Mouse (Mus musculus): ENCODE measurements around the gene Fgf4.
"Not testable (repeated sequence)": the region's sequence is repeated elsewhere in the genome, so short reads cannot be mapped to it uniquely, and the experiment has no call there.

Fgf4 gene

GRCm38 (mm10) chr7:144867602-144868001 lies 20.4 kb downstream of the Fgf4 start:
- no peak for DNase-seq

- no peak for DNase-seq
Observed at GRCm38 (mm10) chr7:144872420-144872819, 25.3 kb downstream of the Fgf4 start.

- DNase-seq = no peak
Observed at GRCm38 (mm10) chr7:144873160-144873559, 26.0 kb downstream of the Fgf4 start.

GRCm38 (mm10) chr7:144874226-144874625 lies 27.1 kb downstream of the Fgf4 start:
- DNase-seq = no peak

- DNase-seq = no peak
Observed at GRCm38 (mm10) chr7:144878401-144878800, 31.2 kb downstream of the Fgf4 start.

GRCm38 (mm10) chr7:144883106-144883505 lies 35.9 kb downstream of the Fgf4 start:
- no peak for DNase-seq

GRCm38 (mm10) chr7:144887672-144888071 lies 40.5 kb downstream of the Fgf4 start:
- DNase-seq = no peak

- no peak for DNase-seq
Observed at GRCm38 (mm10) chr7:144888564-144889299, 41.6 kb downstream of the Fgf4 start.

GRCm38 (mm10) chr7:144890661-144891060 lies 43.5 kb downstream of the Fgf4 start:
- not testable (repeated sequence) for DNase-seq

GRCm38 (mm10) chr7:144891863-144892262 lies 44.7 kb downstream of the Fgf4 start:
- no peak for DNase-seq

- DNase-seq = no peak
Observed at GRCm38 (mm10) chr7:144892322-144892721, 45.2 kb downstream of the Fgf4 start.

GRCm38 (mm10) chr7:144894191-144894590 lies 47.0 kb downstream of the Fgf4 start:
- DNase-seq = no peak

GRCm38 (mm10) chr7:144894706-144895105 lies 47.5 kb downstream of the Fgf4 start:
- DNase-seq = no peak

- DNase-seq = peak; percentile 70
Observed at GRCm38 (mm10) chr7:144895305-144896111, 48.3 kb downstream of the Fgf4 start.

- DNase-seq = no peak
Observed at GRCm38 (mm10) chr7:144896294-144897218, 49.4 kb downstream of the Fgf4 start, which contains the start of gene Fgf15. Fgf15 (plus strand) TSS chr7:144896531.

- DNase-seq = no peak
Observed at GRCm38 (mm10) chr7:144898506-144898905, 51.3 kb downstream of the Fgf4 start.

GRCm38 (mm10) chr7:144905514-144905913 lies 58.3 kb downstream of the Fgf4 start:
- DNase-seq = not testable (repeated sequence)

GRCm38 (mm10) chr7:144906708-144907397 lies 59.7 kb downstream of the Fgf4 start:
- DNase-seq = peak; percentile 66

GRCm38 (mm10) chr7:144907793-144908192 lies 60.6 kb downstream of the Fgf4 start:
- no peak for DNase-seq

GRCm38 (mm10) chr7:144908705-144909104 lies 61.5 kb downstream of the Fgf4 start:
- DNase-seq = peak; percentile 22

- no peak for DNase-seq
Observed at GRCm38 (mm10) chr7:144911121-144911520, 64.0 kb downstream of the Fgf4 start.

GRCm38 (mm10) chr7:144912897-144913296 lies 65.7 kb downstream of the Fgf4 start:
- DNase-seq = no peak
